Mouse (Mus musculus) gastrocnemius, adult 2 months (tissue): Measurements from ENCODE around the gene Rbmx2. TPM values are rescaled to one million over a fixed set of nuclear protein-coding genes. Genes with fewer than 3 reads are reported as not detected.
A peak's percentile ranks its signal among the peaks of the same experiment; 100 is the strongest.

ENCODE experiments used
- DNase-seq: peaks from one replicate; pipeline ENCODE4 v3.0.0; 2022
- H3K27ac ChIP-seq: fragments of 200-600 bp; 2 replicates; pipeline ENCODE4 v1.8.1; 2022; ENCODE audit warnings: mild to moderate bottlenecking
- H3K4me3 ChIP-seq: fragments of 200-600 bp; 2 replicates; pipeline ENCODE4 v1.8.1; 2022; ENCODE audit warnings: mild to moderate bottlenecking, moderate library complexity
- CTCF ChIP-seq: fragments of 200-600 bp; IDR thresholded peaks from 2 replicates; pipeline ENCODE4 v1.8.1; 2022; ENCODE audit warnings: antibody characterized with exemption, mild to moderate bottlenecking, moderate library complexity
- intact Hi-C: fragments of 180-260 bp; cut with DNase I; formaldehyde crosslinking; loops from one replicate; pipeline ENCODE4 v1.15.1; 2025
- long read RNA-seq, 2 experiments: library from polyadenylated mRNA; stranded (forward); transcript quantifications; one replicate each; pipeline ENCODE4 v2.0.0; 2021
- total RNA-seq, 2 experiments: library from RNA; stranded (reverse); gene quantifications; 2 replicates each; pipeline ENCODE4 v1.2.3; 2021

Rbmx2 gene
- 1 to 10 TPM; 1.4 to 1.6 TPM for total RNA-seq
- long read RNA-seq, experiment 1, partial matches to known transcripts = 0 of 4 reads
- long read RNA-seq, experiment 1, other reads (novel, unspliced or antisense) = 1 of 4 reads
- long read RNA-seq, experiment 2, partial matches to known transcripts = 4 of 7 reads
- long read RNA-seq, experiment 2, other reads (novel, unspliced or antisense) = 0 of 7 reads

GRCm38 (mm10) chrX:48694864-48695371 lies at the start of gene Rbmx2:
TSS of gene Rbmx2 (plus strand) at chrX:48695004.
- TF ChIP-seq CTCF = no peak
- H3K27ac ChIP-seq = peak within 1 kb of the TSS; percentile 59
- peak; percentile 91 for DNase-seq
- H3K4me3 ChIP-seq = peak within 1 kb of the TSS; percentile 81
- intact Hi-C loops = no loop called here

DNA sequence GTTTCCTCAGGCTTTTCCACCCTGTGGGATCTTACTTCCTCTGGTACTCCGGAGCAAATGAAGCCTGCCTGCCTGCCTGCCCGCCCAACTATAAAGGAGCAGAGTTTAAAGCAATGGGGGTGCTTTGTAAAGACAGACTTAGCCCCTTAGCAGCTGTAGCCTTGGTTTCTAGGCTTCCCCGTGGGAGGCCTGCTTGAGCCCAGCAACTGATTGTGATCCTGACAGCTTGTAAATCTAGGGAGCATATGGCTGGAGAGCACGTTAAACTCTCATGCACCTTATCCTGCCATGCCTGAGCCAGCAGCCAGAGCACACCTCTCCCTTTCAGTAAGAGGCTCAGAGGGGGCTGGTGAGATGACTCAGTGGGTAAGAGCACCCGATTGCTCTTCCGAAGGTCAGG lies 28.0 kb upstream of the Rbmx2 start:
- TF ChIP-seq CTCF = no peak
- intact Hi-C loops = loop anchor here (10.0 kb wide), 1 partner anchor 58 kb away; no protein-coding TSS in a partner anchor

GRCm38 (mm10) chrX:48669588-48669987 lies 25.2 kb upstream of the Rbmx2 start:
- intact Hi-C loops = loop anchor here (10.0 kb wide), 1 partner anchor 55 kb away; no protein-coding TSS in a partner anchor
- H3K27ac ChIP-seq = no peak overlapping the region
- H3K4me3 ChIP-seq = no peak overlapping the region
- DNase-seq = no peak
- TF ChIP-seq CTCF = no peak; the same call in 1 of the 2 replicates

More for the DNA sequence above, 28.0 kb upstream of the Rbmx2 start:
- no peak overlapping the region for H3K4me3 ChIP-seq
- no peak overlapping the region for H3K27ac ChIP-seq
- no peak for DNase-seq

DNA sequence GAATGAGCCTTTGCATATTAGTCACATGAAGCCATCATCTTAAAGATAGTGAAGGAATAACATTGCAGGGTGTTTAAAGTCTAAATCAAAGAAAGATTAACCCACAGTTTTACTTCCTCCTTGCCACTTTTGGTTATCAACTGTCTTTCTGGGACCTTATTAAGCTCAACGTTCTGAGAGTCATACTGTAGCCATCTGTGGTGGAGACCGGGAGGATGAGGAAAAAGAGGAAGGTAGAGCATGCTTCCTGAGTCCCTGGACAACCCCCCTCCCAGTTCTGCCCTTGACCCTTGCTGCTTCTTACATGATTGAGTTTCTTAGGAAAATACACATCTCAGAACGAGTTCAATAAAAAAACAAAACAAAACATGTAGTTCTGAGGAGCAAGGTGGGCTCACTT lies 23.1 kb upstream of the Rbmx2 start:
- no peak for DNase-seq
- intact Hi-C loops = no loop called here
- H3K27ac ChIP-seq = no peak overlapping the region
- no peak for TF ChIP-seq CTCF
- no peak overlapping the region for H3K4me3 ChIP-seq

DNA sequence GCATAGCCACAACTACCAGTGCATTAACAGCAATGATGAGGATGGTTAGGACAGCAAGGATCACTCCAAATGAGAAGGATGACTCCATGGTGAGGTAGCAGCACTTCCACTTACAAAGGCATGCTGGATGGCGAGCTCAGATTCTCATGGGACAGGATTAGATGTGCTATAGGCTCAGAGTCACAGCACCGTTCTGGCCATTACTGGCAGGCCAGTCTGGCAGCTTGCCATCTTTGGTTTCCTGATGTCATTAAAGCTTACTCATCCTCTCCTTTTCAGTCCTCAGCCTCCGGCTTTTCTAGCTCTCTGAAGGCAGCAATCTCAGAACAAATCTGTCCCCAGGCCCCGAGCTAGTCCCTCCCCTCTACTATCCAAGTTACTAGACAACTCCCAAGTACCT lies 20.6 kb upstream of the Rbmx2 start, which contains the start of gene Gpr119:
Gene Gpr119 (minus strand): TSS at position 308 of the 400 bp plus-strand sequence.
- DNase-seq = no peak
- intact Hi-C loops = no loop called here
- H3K4me3 ChIP-seq = no peak within 1 kb of the TSS
- no peak within 1 kb of the TSS for H3K27ac ChIP-seq
- TF ChIP-seq CTCF = no peak

- Histone ChIP-seq H3K4me3 (no peak overlapping the region), H3K27ac (no peak overlapping the region)
- intact Hi-C loops = loop anchor here (10.0 kb wide), 1 partner anchor 621 kb away; no protein-coding TSS in a partner anchor
- peak; percentile 28 for DNase-seq
- TF ChIP-seq CTCF = peak; percentile 73
Observed at GRCm38 (mm10) chrX:48683451-48683850, 11.4 kb upstream of the Rbmx2 start.

- Histone ChIP-seq H3K4me3 (no peak overlapping the region), H3K27ac (no peak overlapping the region)
- no peak for TF ChIP-seq CTCF
- intact Hi-C loops = loop anchor here (10.0 kb wide), 1 partner anchor 621 kb away; no protein-coding TSS in a partner anchor
- no peak for DNase-seq
Observed at GRCm38 (mm10) chrX:48683857-48684256, 10.9 kb upstream of the Rbmx2 start.

- no peak for DNase-seq
- peak overlapping the region; percentile 81 for H3K4me3 ChIP-seq
- peak overlapping the region; percentile 59; the same call in 1 of the 2 replicates for H3K27ac ChIP-seq
- TF ChIP-seq CTCF = no peak
- intact Hi-C loops = no loop called here
Observed at GRCm38 (mm10) chrX:48694460-48694859, 344 bp upstream of the Rbmx2 start.

- no peak for TF ChIP-seq CTCF
- no peak overlapping the region for H3K4me3 ChIP-seq
- intact Hi-C loops = no loop called here
- no peak overlapping the region for H3K27ac ChIP-seq
- no peak for DNase-seq
Observed at GRCm38 (mm10) chrX:48709701-48710100, 14.9 kb downstream of the Rbmx2 start.

DNA sequence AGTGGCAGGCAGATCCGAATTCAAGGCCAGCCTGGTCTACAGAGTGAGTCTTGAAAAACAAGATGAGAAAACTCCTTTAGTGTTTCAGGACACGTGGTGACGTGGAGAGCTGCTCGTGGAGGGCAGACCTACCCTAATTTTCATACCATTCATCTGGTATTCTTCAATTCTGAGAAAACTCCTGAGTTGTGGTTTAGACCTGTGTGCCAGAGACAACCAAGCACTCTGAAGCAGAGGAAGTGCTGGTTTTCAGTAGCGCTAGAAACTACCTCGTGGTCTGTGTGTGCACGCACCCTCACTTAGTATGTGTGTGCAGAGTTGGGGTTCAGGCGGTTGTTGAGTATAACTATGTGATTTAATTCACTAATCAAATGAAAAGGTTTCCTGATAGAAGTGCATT lies 18.0 kb downstream of the Rbmx2 start:
- no peak for TF ChIP-seq CTCF
- no peak for DNase-seq
- intact Hi-C loops = no loop called here
- Histone ChIP-seq H3K4me3 (no peak overlapping the region), H3K27ac (no peak overlapping the region)

DNA sequence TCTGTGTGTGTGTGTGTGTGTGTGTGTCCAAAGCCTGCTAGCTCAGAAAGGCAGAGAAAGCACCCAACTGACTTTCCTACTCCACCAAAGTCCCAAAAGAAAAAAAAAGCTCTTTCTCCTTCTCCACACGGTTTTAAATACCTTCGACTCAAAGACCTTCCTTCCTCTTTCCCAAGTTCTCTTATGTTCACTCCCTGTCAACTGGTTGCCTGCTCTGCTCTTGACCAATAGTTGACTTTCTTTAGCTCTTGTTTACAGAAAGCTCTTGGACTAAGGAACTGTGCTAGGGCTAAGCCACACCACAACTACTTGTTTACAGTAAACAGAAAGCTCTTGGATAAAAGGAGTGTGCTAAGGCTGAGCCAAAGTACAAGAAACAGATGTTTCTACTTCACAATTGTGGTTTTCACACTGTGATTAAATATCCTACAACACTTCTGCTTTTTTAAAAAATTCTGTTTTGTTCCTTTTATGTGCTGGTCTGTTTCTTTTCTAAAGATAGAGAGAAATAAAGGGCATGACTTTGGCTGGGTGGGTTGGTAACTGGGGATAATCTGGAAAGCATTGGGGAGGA lies 60.0 kb downstream of the Rbmx2 start:
- H3K27ac ChIP-seq = no peak overlapping the region
- intact Hi-C loops = no loop called here
- DNase-seq = no peak
- TF ChIP-seq CTCF = no peak
- no peak overlapping the region for H3K4me3 ChIP-seq

Other genes with a start within 250 kb of the Rbmx2 start
- 1 to 10 TPM; 1.6 to 2.1 TPM for gene Elf4, start 231.9 kb upstream of the Rbmx2 start, total RNA-seq
- 10 to 100 TPM; 37.3 to 50.0 TPM for gene Aifm1, start 181.4 kb upstream of the Rbmx2 start, total RNA-seq
- under 1 TPM in 1 of 2 experiments, not detected in 1; 0.20 TPM for gene Rab33a, start 175.7 kb upstream of the Rbmx2 start, total RNA-seq
- 1 to 10 TPM; 4.9 to 5.0 TPM for gene Zfp280c, start 100.5 kb upstream of the Rbmx2 start, total RNA-seq
- gene Slc25a14, start 71.6 kb upstream of the Rbmx2 start, total RNA-seq = 1 to 10 TPM; 1.5 to 1.6 TPM
- gene Gpr119, start 20.5 kb upstream of the Rbmx2 start, total RNA-seq = under 1 TPM in 1 of 2 experiments, not detected in 1; 0.08 TPM
- not detected for gene Gm595, start 182.7 kb downstream of the Rbmx2 start, total RNA-seq